ENCODE assay signal across 14 mouse cellular contexts in the genomic region with DNA sequence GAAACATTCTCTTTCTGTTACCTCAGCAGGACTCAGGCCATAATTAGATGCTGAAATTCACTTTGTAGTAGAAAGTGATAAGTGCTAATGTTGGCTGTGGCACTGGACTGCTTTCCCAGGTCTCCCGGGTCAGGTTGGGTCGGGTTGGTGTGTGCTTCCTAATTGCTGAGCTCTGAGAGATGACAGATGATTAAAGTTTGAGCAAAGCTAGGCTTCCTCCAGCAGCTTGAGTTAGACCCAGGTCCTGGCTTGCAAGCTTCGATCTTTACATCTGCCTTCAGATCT.
DNase-seq lines count a peak whose midpoint lies in the region; ATAC-seq lines count a peak whose summit lies in the region.
"Had no signal": no experiment of that assay in that cellular context is flagged by ENCODE, and none has a peak within 500 bp of the region (broad histone marks: within the 10 kb centered on the region; RNA-seq: fewer than 3 reads in every experiment).

No protein-coding gene starts in this region.

- WGBS in heart, embryonic 14.5 days: 31% methylated on average over 3 of the region's 3 CpGs
- 60% methylated on average over 3 of the region's 3 CpGs for WGBS in midbrain, embryonic 10.5 days
- WGBS in midbrain, embryonic 11.5 days: 44% methylated on average over 3 of the region's 3 CpGs
- 18% methylated on average over 3 of the region's 3 CpGs for WGBS in forebrain, embryonic 15.5 days
- WGBS in stomach, embryonic 16.5 days: 23% methylated on average over 3 of the region's 3 CpGs

- H3K9me3 ChIP-seq in heart, embryonic 14.5 days (ENCODE audit: control insufficient read depth, low read length): no peaks in the 10 kb centered on the region
- H3K9me3 ChIP-seq in midbrain, embryonic 10.5 days (replicated peaks): no peaks in the 10 kb centered on the region
- no peaks in the 10 kb centered on the region for H3K9me3 ChIP-seq in midbrain, embryonic 11.5 days (ENCODE audit: control insufficient read depth, low read length)
- H3K9me3 ChIP-seq in forebrain, embryonic 15.5 days: no peaks in the 10 kb centered on the region
- H3K9me3 ChIP-seq in stomach, embryonic 16.5 days (replicated peaks; ENCODE audit: control insufficient read depth, low read length): no peaks in the 10 kb centered on the region
- H3K9me3 ChIP-seq: embryonic facial prominence, embryonic 12.5 days; limb, embryonic 13.5 days; lung, embryonic 15.5 days had no signal

- no peak for ATAC-seq in heart, embryonic 14.5 days (ENCODE audit: insufficient number of reproducible peaks, insufficient read depth, low FRiP score, low read depth)
- ATAC-seq in midbrain, embryonic 11.5 days (ENCODE audit: low FRiP score): no peak
- no peak for ATAC-seq in forebrain, embryonic 15.5 days (replicated peaks)
- no peak for ATAC-seq in stomach, embryonic 16.5 days (ENCODE audit: insufficient read depth, low FRiP score)

- H3K4me3 ChIP-seq in heart, embryonic 14.5 days (ENCODE audit: control insufficient read depth in 1 of 2, insufficient read depth in 1 of 2, low read depth in 1 of 2, low read length in 2 of 2): no peak overlapping the region
- no peak overlapping the region for H3K4me3 ChIP-seq in midbrain, embryonic 10.5 days
- no peak overlapping the region for H3K4me3 ChIP-seq in midbrain, embryonic 11.5 days (ENCODE audit: low read depth, low read length)
- H3K4me3 ChIP-seq in forebrain, embryonic 15.5 days: no peak overlapping the region
- no peak overlapping the region for H3K4me3 ChIP-seq in stomach, embryonic 16.5 days (replicated peaks; ENCODE audit: low read length)
- H3K4me3 ChIP-seq: embryonic facial prominence, embryonic 12.5 days; limb, embryonic 13.5 days; lung, embryonic 15.5 days had no signal

- peak overlapping the region; percentile 63 to 84 for H3K27ac ChIP-seq in heart, embryonic 14.5 days (replicated peaks in 1 of 2; ENCODE audit: control insufficient read depth in 1 of 2, insufficient read depth in 1 of 2, low read depth in 2 of 2, low read length in 2 of 2)
- H3K27ac ChIP-seq in midbrain, embryonic 10.5 days (replicated peaks): peak overlapping the region; percentile 79
- no peak overlapping the region for H3K27ac ChIP-seq in midbrain, embryonic 11.5 days (ENCODE audit: low read depth, low read length)
- H3K27ac ChIP-seq in forebrain, embryonic 15.5 days (replicated peaks): peak overlapping the region; percentile 7; the same call in 1 of the 2 replicates
- H3K27ac ChIP-seq in stomach, embryonic 16.5 days (ENCODE audit: low read length): peak overlapping the region; percentile 63; the same call in 1 of the 2 replicates
- H3K27ac ChIP-seq: embryonic facial prominence, embryonic 12.5 days; limb, embryonic 13.5 days had no signal

- H3K9ac ChIP-seq in heart, embryonic 14.5 days (ENCODE audit: low read length): 0 out of 2 replicates have a peak overlapping the region, but pooled peaks have one; percentile 3
- H3K9ac ChIP-seq in midbrain, embryonic 11.5 days (ENCODE audit: low read length): no peak overlapping the region
- no peak overlapping the region for H3K9ac ChIP-seq in forebrain, embryonic 15.5 days (replicated peaks)
- H3K9ac ChIP-seq in stomach, embryonic 16.5 days (ENCODE audit: low read length): no peak overlapping the region
- H3K9ac ChIP-seq: embryonic facial prominence, embryonic 12.5 days; limb, embryonic 13.5 days; lung, embryonic 15.5 days had no signal

- no peaks in the 10 kb centered on the region for H3K27me3 ChIP-seq in heart, embryonic 14.5 days (ENCODE audit: control insufficient read depth, insufficient read depth, low read length)
- no peaks in the 10 kb centered on the region; the same call in 1 of the 2 replicates for H3K27me3 ChIP-seq in midbrain, embryonic 10.5 days (ENCODE audit: low read depth, poor library complexity, severe bottlenecking)
- no peaks in the 10 kb centered on the region for H3K27me3 ChIP-seq in midbrain, embryonic 11.5 days (ENCODE audit: control insufficient read depth, insufficient read depth, low read length)
- no peaks in the 10 kb centered on the region for H3K27me3 ChIP-seq in forebrain, embryonic 15.5 days
- no peaks in the 10 kb centered on the region for H3K27me3 ChIP-seq in stomach, embryonic 16.5 days (ENCODE audit: control insufficient read depth, insufficient read depth, low read length)
- H3K27me3 ChIP-seq: embryonic facial prominence, embryonic 12.5 days; limb, embryonic 13.5 days; lung, embryonic 15.5 days; Patski had no signal

- peak overlapping the region; percentile 40 for H3K4me2 ChIP-seq in heart, embryonic 14.5 days (ENCODE audit: low read length)
- H3K4me2 ChIP-seq in midbrain, embryonic 11.5 days: no peak overlapping the region
- H3K4me2 ChIP-seq in forebrain, embryonic 15.5 days (replicated peaks): no peak overlapping the region
- H3K4me2 ChIP-seq in stomach, embryonic 16.5 days (ENCODE audit: low read depth, low read length): no peak overlapping the region
- H3K4me2 ChIP-seq: embryonic facial prominence, embryonic 12.5 days; limb, embryonic 13.5 days; lung, embryonic 15.5 days had no signal

- H3K4me1 ChIP-seq in heart, embryonic 14.5 days (ENCODE audit: control insufficient read depth in 2 of 2, insufficient read depth in 2 of 2, low read length in 2 of 2): peaks cover 18 to 30% of the 10 kb centered on the region in 2 experiments
- H3K4me1 ChIP-seq in midbrain, embryonic 10.5 days: peaks cover 41% of the 10 kb centered on the region
- peaks cover 8% of the 10 kb centered on the region for H3K4me1 ChIP-seq in midbrain, embryonic 11.5 days (ENCODE audit: control insufficient read depth, insufficient read depth, low read length)
- peaks cover 28% of the 10 kb centered on the region for H3K4me1 ChIP-seq in forebrain, embryonic 15.5 days
- peaks cover 15% of the 10 kb centered on the region for H3K4me1 ChIP-seq in stomach, embryonic 16.5 days (ENCODE audit: control insufficient read depth, insufficient read depth, low read length)

- DNase-seq in heart, adult 11 months: no peak
- DNase-seq in midbrain, embryonic 10.5 days (ENCODE audit: low spot score): no peak
- no peak for DNase-seq in midbrain, embryonic 11.5 days (ENCODE audit: low spot score, missing footprints)
- DNase-seq in adrenal gland, adult 18-20 months (ENCODE audit: low spot score in 2 of 2): no peak
- DNase-seq: cerebellum, adult 8-10 months; spleen, adult 18-20 months; thymus, adult 2 months had no signal

- peaks cover 50% of the 10 kb centered on the region for H3K36me3 ChIP-seq in heart, embryonic 14.5 days (ENCODE audit: control insufficient read depth, insufficient read depth, low read length)
- H3K36me3 ChIP-seq in midbrain, embryonic 10.5 days: no peaks in the 10 kb centered on the region
- no peaks in the 10 kb centered on the region for H3K36me3 ChIP-seq in midbrain, embryonic 11.5 days (ENCODE audit: control insufficient read depth, insufficient read depth, low read length)
- no peaks in the 10 kb centered on the region for H3K36me3 ChIP-seq in forebrain, embryonic 15.5 days
- no peaks in the 10 kb centered on the region for H3K36me3 ChIP-seq in stomach, embryonic 16.5 days (ENCODE audit: control insufficient read depth, insufficient read depth, low read length)
- H3K36me3 ChIP-seq: embryonic facial prominence, embryonic 12.5 days; limb, embryonic 13.5 days; lung, embryonic 15.5 days had no signal
